Mouse (Mus musculus) cortical plate, adult 2 months (tissue): ENCODE data around the gene Neo1.

ENCODE experiments used
- CTCF ChIP-seq: fragments of 200-500 bp; IDR thresholded peaks from 2 replicates; pipeline ENCODE4 v1.5.1; 2011; ENCODE audit warnings: mild to moderate bottlenecking, control low read depth, low read length; ENCODE audit not compliant: insufficient read depth; ENCODE audit errors: extremely low read depth
- POLR2A ChIP-seq: fragments of 200-500 bp; IDR thresholded peaks from 2 replicates; pipeline ENCODE4 v1.6.1; 2011; ENCODE audit warnings: mild to moderate bottlenecking, low read length, control low read depth; ENCODE audit not compliant: insufficient read depth; ENCODE audit errors: extremely low read depth

DNA sequence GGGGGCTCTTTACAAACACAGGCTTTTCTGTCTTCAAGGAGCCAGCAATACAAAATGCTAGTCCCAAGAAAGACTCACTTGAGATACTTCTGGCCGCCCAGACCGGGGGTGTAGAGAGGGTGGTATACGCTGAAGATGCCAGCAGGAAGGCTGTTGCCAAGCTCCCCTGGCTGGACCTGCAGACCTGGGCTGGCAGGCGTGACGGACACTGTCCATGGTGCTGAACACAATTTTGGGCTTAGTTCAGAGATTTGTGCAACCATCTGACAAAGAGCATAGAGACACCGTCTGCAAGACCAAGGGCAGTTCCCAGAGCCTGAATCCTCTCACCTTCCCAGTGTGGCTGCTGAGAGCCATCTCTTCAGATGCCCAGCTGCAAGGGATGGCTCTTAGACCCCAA lies 194.6 kb downstream of the Neo1 start:
- no peak for TF ChIP-seq POLR2A
- TF ChIP-seq CTCF: no peak
